Mouse (Mus musculus) layer of hippocampus, adult 11-12 months (tissue): Measurements from ENCODE around the gene Rnpepl1.
A peak's percentile ranks its signal among the peaks of the same experiment; 100 is the strongest.

Source experiments
- DNase-seq: peaks from one replicate; pipeline ENCODE4 v3.0.0; 2022; ENCODE audit warnings: low spot score

Gene Rnpepl1

DNA sequence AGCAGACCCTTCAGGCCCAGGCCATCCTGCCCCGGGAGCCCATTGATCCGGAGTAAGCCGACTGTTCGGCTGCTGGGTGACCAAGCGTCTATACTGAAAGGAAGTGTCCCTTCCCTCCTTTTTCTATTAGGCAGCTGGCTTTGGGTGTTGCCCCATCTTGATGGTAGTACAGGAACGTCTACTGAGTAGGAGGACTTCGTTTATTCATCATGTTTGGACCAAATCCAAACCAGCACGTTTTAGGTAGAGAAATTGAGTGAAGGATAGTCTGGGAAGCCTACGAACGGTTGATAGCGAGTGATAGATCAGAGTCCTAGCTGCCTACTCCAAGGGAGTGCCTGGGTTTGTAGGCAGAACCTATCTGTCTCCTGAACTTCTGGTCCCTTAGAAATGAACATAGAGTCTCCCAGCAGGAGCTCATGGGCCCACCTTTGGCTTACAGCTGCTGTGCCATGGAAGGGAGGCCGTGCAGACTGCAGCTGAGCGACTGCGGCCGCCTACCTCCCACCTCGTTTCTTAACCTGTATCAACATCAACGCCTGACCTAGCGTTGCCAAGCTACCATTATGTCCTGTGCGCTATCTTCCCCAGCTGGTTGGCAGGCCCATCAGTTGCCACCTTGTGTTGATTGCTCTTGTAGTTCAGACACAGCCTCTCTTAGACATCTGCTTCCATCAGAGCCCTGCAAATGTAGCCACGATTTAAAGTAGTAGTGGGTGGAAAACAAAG lies 2.8 kb upstream of the Rnpepl1 start:
- DNase-seq: no peak

DNA sequence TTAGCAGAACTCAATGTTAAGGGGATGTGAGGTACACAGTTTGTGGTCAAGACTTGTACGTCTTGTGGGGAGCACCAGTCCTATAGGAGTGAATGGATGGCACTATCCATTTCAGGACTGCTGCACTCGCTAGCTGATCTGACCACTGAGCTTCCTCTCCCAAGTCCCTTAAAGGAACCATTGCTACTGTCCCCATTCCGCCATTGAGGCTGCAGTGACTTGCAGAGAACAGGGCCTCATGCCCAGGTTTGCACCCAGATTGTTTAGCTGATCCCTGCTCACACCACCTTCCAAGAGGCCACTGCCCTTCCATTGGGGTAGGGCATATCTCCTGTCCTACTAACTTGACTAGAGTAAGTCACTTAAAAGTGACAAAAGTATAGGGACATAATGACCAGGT lies 1.9 kb upstream of the Rnpepl1 start:
- DNase-seq: no peak

- DNase-seq: no peak
These were observed 1.5 kb upstream of the Rnpepl1 start for GRCm38 (mm10) chr1:92909068-92909467.

- peak; percentile 69 for DNase-seq
These were observed 540 bp downstream of the Rnpepl1 start for GRCm38 (mm10) chr1:92910925-92911720.

- no peak for DNase-seq
These were observed 1.1 kb downstream of the Rnpepl1 start for GRCm38 (mm10) chr1:92911721-92912138.

- no peak for DNase-seq
These were observed 1.7 kb downstream of the Rnpepl1 start for GRCm38 (mm10) chr1:92912286-92912685.

DNA sequence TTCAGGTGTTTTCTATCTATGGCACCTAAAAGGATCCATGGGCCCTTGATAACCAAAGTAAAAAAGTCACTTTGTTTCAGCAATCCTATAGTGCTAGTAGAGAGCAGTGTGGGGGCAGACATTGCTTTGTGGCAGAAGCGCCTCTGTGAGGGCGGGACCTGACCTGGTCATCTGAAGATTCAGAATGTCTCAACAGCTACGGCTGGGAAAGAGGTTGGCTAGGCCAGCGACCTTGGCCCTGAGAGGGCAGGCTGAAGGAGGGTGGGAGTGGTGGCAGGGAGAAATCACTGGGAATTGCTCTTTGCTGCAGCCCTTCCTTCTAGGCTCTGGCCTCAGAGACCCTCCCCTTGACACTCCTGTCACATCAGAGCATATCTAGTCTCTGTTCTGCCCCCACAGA lies 3.7 kb downstream of the Rnpepl1 start:
- DNase-seq: no peak

DNA sequence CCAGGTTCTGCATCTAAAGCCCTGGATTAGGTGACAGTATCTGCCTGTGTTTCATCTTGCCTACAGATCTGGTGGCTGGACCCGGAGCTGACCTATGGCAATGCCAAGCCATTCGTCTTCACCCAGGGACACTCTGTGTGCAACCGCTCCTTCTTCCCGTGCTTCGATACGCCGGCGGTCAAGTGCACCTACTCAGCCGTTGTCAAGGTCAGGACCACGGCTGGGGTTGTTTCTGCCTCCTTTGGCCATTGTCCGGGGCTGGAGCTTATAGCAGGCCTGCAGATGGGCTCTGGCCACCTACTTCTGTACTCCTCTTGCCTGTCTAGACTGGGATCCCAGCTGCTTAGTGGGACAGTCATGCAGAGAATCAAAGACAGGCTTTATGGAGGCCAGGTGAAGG lies 4.4 kb downstream of the Rnpepl1 start:
- no peak for DNase-seq

- DNase-seq: no peak
These were observed 6.1 kb downstream of the Rnpepl1 start for GRCm38 (mm10) chr1:92916725-92917124.

DNA sequence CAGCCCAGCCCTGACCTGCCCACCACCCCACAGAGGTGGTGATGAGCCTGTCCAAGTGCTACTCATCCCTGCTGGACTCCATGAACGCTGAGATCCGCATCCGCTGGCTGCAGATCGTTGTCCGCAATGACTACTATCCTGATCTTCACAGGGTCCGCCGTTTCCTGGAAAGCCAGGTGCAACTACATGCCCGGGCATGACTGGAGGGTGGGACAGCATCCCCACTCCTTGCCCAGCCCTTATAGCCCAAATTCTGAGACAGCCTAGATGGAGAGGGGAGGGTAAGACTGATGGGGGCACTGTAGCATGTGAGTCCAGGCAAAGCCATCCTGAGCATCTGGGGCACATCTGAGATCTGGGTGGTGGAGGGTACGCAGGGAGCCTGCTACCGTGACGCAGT lies 8.6 kb downstream of the Rnpepl1 start:
- no peak for DNase-seq

GRCm38 (mm10) chr1:92919775-92920174 lies 9.2 kb downstream of the Rnpepl1 start:
- no peak for DNase-seq

DNA sequence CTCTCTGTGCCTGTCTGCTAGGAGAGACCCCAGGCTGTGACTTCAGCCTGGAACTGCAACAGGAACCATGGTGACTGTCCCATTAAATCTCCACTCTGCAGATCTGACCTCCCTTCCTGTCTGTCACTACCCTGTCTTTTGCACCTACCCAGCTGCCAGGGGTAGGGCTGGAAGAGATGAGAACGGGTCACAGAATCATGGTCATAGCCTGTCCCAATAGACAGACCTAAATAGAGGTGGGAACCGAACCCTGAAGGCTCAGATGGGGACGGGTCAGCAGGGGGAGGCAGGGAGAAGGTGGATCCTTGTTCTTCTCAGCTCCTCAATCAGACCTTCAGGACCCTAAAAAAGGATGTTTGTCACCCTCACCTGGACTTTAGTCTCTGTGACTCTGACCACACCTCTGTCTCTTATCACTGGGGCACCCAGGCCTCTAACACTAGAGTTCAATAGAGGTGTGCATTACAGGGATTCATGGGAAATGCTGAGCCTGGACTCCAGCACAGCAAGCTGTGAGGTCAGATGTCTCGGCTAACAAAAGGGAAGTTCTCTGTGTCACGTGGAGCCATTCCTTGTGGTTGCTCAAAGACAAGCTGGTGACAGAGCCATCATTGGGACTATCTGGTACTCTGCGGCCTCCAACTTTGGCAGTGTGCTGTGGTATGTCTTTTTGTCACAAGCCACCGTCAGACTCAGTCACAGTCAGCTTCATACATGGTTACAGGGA lies 10.1 kb downstream of the Rnpepl1 start:
- DNase-seq: no peak

- DNase-seq: no peak
These were observed 10.9 kb downstream of the Rnpepl1 start for GRCm38 (mm10) chr1:92921496-92921895.

DNA sequence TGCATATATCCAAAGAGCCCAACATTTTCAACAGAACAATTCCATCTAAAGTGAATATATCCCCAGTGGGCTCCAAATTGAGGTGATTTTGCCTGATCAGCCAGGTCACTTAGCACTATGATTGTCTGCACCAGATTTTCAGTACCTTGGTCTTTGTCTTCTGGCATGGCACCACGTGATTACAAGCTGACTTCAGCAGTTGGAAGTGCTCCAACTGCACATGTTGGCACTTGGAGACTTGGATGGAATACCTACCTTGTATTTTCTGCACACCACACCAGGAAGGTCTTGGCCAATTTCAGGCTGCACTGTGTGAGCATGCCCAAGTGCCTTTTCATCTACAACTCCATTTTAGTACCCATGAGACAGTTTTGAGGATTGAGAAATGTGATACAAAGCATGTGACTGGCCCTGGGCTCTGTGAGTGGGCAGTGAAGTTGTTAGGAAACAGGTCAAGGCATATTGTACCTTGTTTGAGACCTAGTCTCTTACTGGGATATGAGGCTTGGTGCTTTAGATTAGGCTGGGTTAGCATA lies 19.7 kb downstream of the Rnpepl1 start:
- DNase-seq: no peak

GRCm38 (mm10) chr1:92933611-92934010 lies 23.0 kb downstream of the Rnpepl1 start:
- DNase-seq: no peak

GRCm38 (mm10) chr1:92934182-92934827 lies 23.7 kb downstream of the Rnpepl1 start, which contains the start of gene Capn10:
Gene Capn10 (plus strand): TSS chr1:92934376.
- DNase-seq: peak; percentile 96

- DNase-seq: peak; percentile 45
These were observed 24.7 kb downstream of the Rnpepl1 start for GRCm38 (mm10) chr1:92935054-92935962.

GRCm38 (mm10) chr1:92935977-92936376 lies 25.4 kb downstream of the Rnpepl1 start:
- DNase-seq: no peak

DNA sequence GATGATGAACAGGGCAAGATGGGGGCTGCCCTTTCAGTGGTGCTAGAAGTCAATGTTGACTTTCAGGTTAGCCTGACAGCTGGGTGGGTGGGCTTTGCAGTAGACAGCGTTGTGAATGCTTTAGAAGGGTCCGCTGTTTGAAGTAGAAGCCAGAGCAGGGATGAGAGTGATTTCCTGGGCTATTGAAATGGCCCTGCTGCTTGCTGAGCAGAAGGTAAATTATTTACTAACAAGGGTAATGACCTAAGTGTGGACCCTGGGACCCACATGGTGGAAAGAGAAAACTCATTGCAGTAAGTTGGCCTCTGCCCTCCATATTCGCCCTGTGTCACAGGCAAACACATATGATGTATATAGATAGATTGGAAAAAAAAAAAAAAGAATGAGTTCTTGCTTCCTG lies 25.9 kb downstream of the Rnpepl1 start:
- no peak for DNase-seq

- no peak for DNase-seq
These were observed 27.2 kb downstream of the Rnpepl1 start for GRCm38 (mm10) chr1:92937797-92938196.

- no peak for DNase-seq
These were observed 29.2 kb downstream of the Rnpepl1 start for GRCm38 (mm10) chr1:92939746-92940145.
